Mouse (Mus musculus) hindbrain, embryonic 10.5 days (tissue): ENCODE measurements around the gene Veph1. TPM values are rescaled to one million over a fixed set of nuclear protein-coding genes. Genes with fewer than 3 reads are reported as not detected.

ENCODE experiments used
- DNase-seq: peaks from one replicate; pipeline ENCODE4 v3.0.0-alpha.2; 2017; ENCODE audit warnings: low spot score
- H3K27ac ChIP-seq: fragments of 300-500 bp; sonication (generic); 2 replicates; pipeline ENCODE4 v1.5.1; 2016; ENCODE audit warnings: mild to moderate bottlenecking, moderate library complexity
- H3K27me3 ChIP-seq: fragments of 300-500 bp; sonication (generic); 2 replicates; pipeline ENCODE4 v1.6.1; 2016; ENCODE audit warnings: mild to moderate bottlenecking; ENCODE audit not compliant: poor library complexity, insufficient read depth, severe bottlenecking
- H3K36me3 ChIP-seq: fragments of 300-500 bp; sonication (generic); 2 replicates; pipeline ENCODE4 v1.6.1; 2016; ENCODE audit warnings: mild to moderate bottlenecking, moderate library complexity
- H3K4me1 ChIP-seq: fragments of 300-500 bp; sonication (generic); replicated peaks from 2 replicates; pipeline ENCODE4 v1.6.1; 2016; ENCODE audit warnings: mild to moderate bottlenecking
- H3K4me3 ChIP-seq: fragments of 300-500 bp; sonication (generic); 2 replicates; pipeline ENCODE4 v1.5.1; 2016; ENCODE audit warnings: mild to moderate bottlenecking, moderate library complexity
- H3K9me3 ChIP-seq: fragments of 300-500 bp; sonication (generic); 2 replicates; pipeline ENCODE4 v1.6.1; 2016; ENCODE audit warnings: mild to moderate bottlenecking, moderate library complexity
- WGBS: fragments of 180-500 bp; shearing (Covaris S2); methylation state at CpG from one replicate; pipeline ENCODE4 v1.1.7; 2016; 5-methylcytosine and 5-hydroxymethylcytosine counted together
- polyA plus RNA-seq: library from polyadenylated mRNA; unstranded; fragments of >200 nt; fragmentation: Nextera tagmentation; extraction: Ambion mirVana; gene quantifications from 2 replicates; pipeline ENCODE4 v1.2.1, GENCODE M21; 2016

The Veph1 gene
- polyA plus RNA-seq, 1 experiment from 2014 or later, result 11.4 TPM

GRCm38 (mm10) chr3:66131264-66131950 is 165.2 kb downstream of the Veph1 start:
- H3K27me3 ChIP-seq, result no peaks in the 10 kb centered on the region
- no peak overlapping the region for H3K4me3 ChIP-seq
- DNase-seq, result no peak
- H3K36me3 ChIP-seq, result no peaks in the 10 kb centered on the region
- H3K4me1 ChIP-seq, result peaks cover 14% of the 10 kb centered on the region
- no peak overlapping the region for H3K27ac ChIP-seq
- 73% methylated on average over 4 of the region's 4 CpGs for WGBS
- no peaks in the 10 kb centered on the region for H3K9me3 ChIP-seq

- 90% methylated on average over 5 of the region's 5 CpGs for WGBS
- no peaks in the 10 kb centered on the region for H3K27me3 ChIP-seq
- no peak overlapping the region for H3K4me3 ChIP-seq
- H3K4me1 ChIP-seq, result 0 out of 2 replicates have a peak, but pooled peaks cover 4% of the 10 kb centered on the region
- DNase-seq, result no peak
- no peak overlapping the region for H3K27ac ChIP-seq
- H3K9me3 ChIP-seq, result no peaks in the 10 kb centered on the region
- no peaks in the 10 kb centered on the region for H3K36me3 ChIP-seq
Measured at GRCm38 (mm10) chr3:66129689-66130088, 166.9 kb downstream of the Veph1 start.

- Histone ChIP-seq H3K36me3 (no peaks in the 10 kb centered on the region), H3K27me3 (no peaks in the 10 kb centered on the region), H3K4me1 (no peaks in the 10 kb centered on the region), H3K27ac (no peak overlapping the region), H3K9me3 (no peaks in the 10 kb centered on the region), H3K4me3 (no peak overlapping the region)
- WGBS, result 60% methylated on average over 5 of the region's 5 CpGs
- DNase-seq, result no peak
Measured at GRCm38 (mm10) chr3:66105493-66105892, 191.1 kb downstream of the Veph1 start.

GRCm38 (mm10) chr3:66102599-66102932 is 194.1 kb downstream of the Veph1 start:
- no peak for DNase-seq
- H3K36me3 ChIP-seq, result no peaks in the 10 kb centered on the region
- no peaks in the 10 kb centered on the region for H3K9me3 ChIP-seq
- H3K27ac ChIP-seq, result no peak overlapping the region
- no peaks in the 10 kb centered on the region for H3K4me1 ChIP-seq
- no peak overlapping the region for H3K4me3 ChIP-seq
- 92% methylated on average over 3 of the region's 3 CpGs for WGBS
- H3K27me3 ChIP-seq, result no peaks in the 10 kb centered on the region

- no peak for DNase-seq
- WGBS, result 80% methylated on average over 11 of the region's 11 CpGs
Measured at GRCm38 (mm10) chr3:66101809-66102598, 194.6 kb downstream of the Veph1 start.

GRCm38 (mm10) chr3:66101074-66101473 is 195.6 kb downstream of the Veph1 start:
- no peaks in the 10 kb centered on the region for H3K27me3 ChIP-seq
- H3K4me3 ChIP-seq, result no peak overlapping the region
- WGBS, result 91% methylated on average over 2 of the region's 2 CpGs
- H3K36me3 ChIP-seq, result no peaks in the 10 kb centered on the region
- no peaks in the 10 kb centered on the region for H3K9me3 ChIP-seq
- no peak overlapping the region for H3K27ac ChIP-seq
- DNase-seq, result no peak
- H3K4me1 ChIP-seq, result no peaks in the 10 kb centered on the region

More at GRCm38 (mm10) chr3:66101809-66102598, 194.6 kb downstream of the Veph1 start:
- no peak overlapping the region for H3K4me3 ChIP-seq
- no peaks in the 10 kb centered on the region for H3K4me1 ChIP-seq
- no peak overlapping the region for H3K27ac ChIP-seq
- H3K36me3 ChIP-seq, result no peaks in the 10 kb centered on the region
- no peaks in the 10 kb centered on the region for H3K27me3 ChIP-seq
- no peaks in the 10 kb centered on the region for H3K9me3 ChIP-seq

- Histone ChIP-seq H3K36me3 (no peaks in the 10 kb centered on the region), H3K4me1 (no peaks in the 10 kb centered on the region), H3K27me3 (no peaks in the 10 kb centered on the region), H3K9me3 (no peaks in the 10 kb centered on the region), H3K4me3 (no peak overlapping the region), H3K27ac (no peak overlapping the region)
- no peak for DNase-seq
- 92% methylated on average over 2 of the region's 2 CpGs for WGBS
Measured at GRCm38 (mm10) chr3:66091746-66092145, 204.9 kb downstream of the Veph1 start.

- Histone ChIP-seq H3K36me3 (no peaks in the 10 kb centered on the region), H3K27me3 (no peaks in the 10 kb centered on the region), H3K4me1 (no peaks in the 10 kb centered on the region), H3K4me3 (no peak overlapping the region), H3K27ac (no peak overlapping the region), H3K9me3 (no peaks in the 10 kb centered on the region)
- DNase-seq, result peak; percentile 10
- WGBS, result 74% methylated on average over 7 of the region's 7 CpGs
Measured at GRCm38 (mm10) chr3:66087608-66088007, 209.0 kb downstream of the Veph1 start.

- Histone ChIP-seq H3K4me3 (no peak overlapping the region), H3K4me1 (no peaks in the 10 kb centered on the region), H3K36me3 (no peaks in the 10 kb centered on the region), H3K27me3 (no peaks in the 10 kb centered on the region), H3K27ac (no peak overlapping the region), H3K9me3 (no peaks in the 10 kb centered on the region)
- 91% methylated on average over 3 of the region's 3 CpGs for WGBS
- DNase-seq, result no peak
Measured at GRCm38 (mm10) chr3:66083856-66084255, 212.8 kb downstream of the Veph1 start.

- Histone ChIP-seq H3K36me3 (no peaks in the 10 kb centered on the region), H3K4me1 (no peaks in the 10 kb centered on the region), H3K4me3 (no peak overlapping the region), H3K9me3 (no peaks in the 10 kb centered on the region), H3K27ac (no peak overlapping the region), H3K27me3 (no peaks in the 10 kb centered on the region)
- WGBS, result 83% methylated on average over 5 of the region's 5 CpGs
- no peak for DNase-seq
Measured at GRCm38 (mm10) chr3:66083407-66083806, 213.2 kb downstream of the Veph1 start.

- 87% methylated on average over 4 of the region's 4 CpGs for WGBS
- DNase-seq, result no peak
- Histone ChIP-seq H3K27me3 (no peaks in the 10 kb centered on the region), H3K36me3 (no peaks in the 10 kb centered on the region), H3K4me1 (no peaks in the 10 kb centered on the region), H3K9me3 (no peaks in the 10 kb centered on the region), H3K4me3 (no peak overlapping the region), H3K27ac (no peak overlapping the region)
Measured at GRCm38 (mm10) chr3:66082975-66083374, 213.7 kb downstream of the Veph1 start.

GRCm38 (mm10) chr3:66081363-66081736 is 215.3 kb downstream of the Veph1 start:
- H3K9me3 ChIP-seq, result no peaks in the 10 kb centered on the region
- no peak for DNase-seq
- no peaks in the 10 kb centered on the region for H3K36me3 ChIP-seq
- WGBS, result 66% methylated on average over 3 of the region's 3 CpGs
- H3K4me1 ChIP-seq, result no peaks in the 10 kb centered on the region
- H3K27me3 ChIP-seq, result no peaks in the 10 kb centered on the region
- no peak overlapping the region for H3K27ac ChIP-seq
- no peak overlapping the region for H3K4me3 ChIP-seq

GRCm38 (mm10) chr3:66080631-66081362 is 215.8 kb downstream of the Veph1 start:
- Histone ChIP-seq H3K4me3 (no peak overlapping the region), H3K27ac (no peak overlapping the region), H3K36me3 (no peaks in the 10 kb centered on the region), H3K4me1 (no peaks in the 10 kb centered on the region), H3K9me3 (no peaks in the 10 kb centered on the region), H3K27me3 (no peaks in the 10 kb centered on the region)
- DNase-seq, result no peak
- WGBS, result 61% methylated on average over 4 of the region's 4 CpGs
